Mouse (Mus musculus): ENCODE results near the gene Dapk1. TPM values are rescaled to one million over a fixed set of nuclear protein-coding genes. Genes with fewer than 3 reads are reported as not detected.

Dapk1 gene
- polyA plus RNA-seq, 1 experiment = 0.52 TPM

DNA sequence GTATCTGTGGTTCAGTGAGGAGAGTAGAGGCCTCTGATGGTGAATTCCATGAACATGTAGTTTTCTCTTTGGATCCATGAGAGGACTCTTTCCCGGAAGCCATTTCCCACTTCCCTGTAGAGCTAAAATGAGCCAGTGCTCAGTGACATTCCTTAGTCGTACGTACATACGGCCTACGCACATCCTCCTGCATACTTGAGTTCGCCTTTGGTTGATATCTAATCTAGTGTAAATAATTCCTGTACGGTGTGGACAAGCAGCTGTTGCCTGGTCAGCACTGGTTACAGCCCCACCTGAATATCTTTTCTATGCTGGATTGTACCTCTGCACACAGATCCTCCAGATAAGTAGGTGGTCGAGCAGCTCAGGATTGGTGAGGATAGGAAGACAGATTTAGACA lies 70.5 kb downstream of the Dapk1 start:
- Histone ChIP-seq H3K79me2 (ENCODE audit: control insufficient read depth, insufficient read depth) (no peaks in the 10 kb centered on the region), H3K4me2 (ENCODE audit: low read depth) (no peak overlapping the region), H3K27me3 (ENCODE audit: control insufficient read depth, insufficient read depth, insufficient read length) (no peaks in the 10 kb centered on the region), H3ac (ENCODE audit: control insufficient read depth, insufficient read length) (no peak overlapping the region), H3K4me3 (no peak overlapping the region), H3K36me3 (ENCODE audit: control insufficient read depth, insufficient read depth) (no peaks in the 10 kb centered on the region)
- TF ChIP-seq POLR2A (IDR thresholded peaks at IDR 0.05; ENCODE audit: insufficient read length, low read depth) (no peak), E2F4 (IDR thresholded peaks at IDR 0.05; ENCODE audit: insufficient read depth) (no peak), SRF (IDR thresholded peaks at IDR 0.05; ENCODE audit: control insufficient read depth, insufficient read length, low read depth) (no peak), MYOD1 (IDR thresholded peaks at IDR 0.05; ENCODE audit: control insufficient read depth in 1 of 3, insufficient read length in 2 of 3, low read depth in 2 of 3) (no peak)

GRCm38 (mm10) chr13:60672882-60673675 lies 71.3 kb downstream of the Dapk1 start:
- Histone ChIP-seq H3K4me2 (ENCODE audit: low read depth) (no peak overlapping the region), H3K27me3 (ENCODE audit: control insufficient read depth, insufficient read depth, insufficient read length) (no peaks in the 10 kb centered on the region), H3ac (ENCODE audit: control insufficient read depth, insufficient read length) (no peak overlapping the region), H3K4me3 (no peak overlapping the region), H3K79me2 (ENCODE audit: control insufficient read depth, insufficient read depth) (no peaks in the 10 kb centered on the region), H3K36me3 (ENCODE audit: control insufficient read depth, insufficient read depth) (no peaks in the 10 kb centered on the region)
- TF ChIP-seq TCF12 (IDR thresholded peaks at IDR 0.05; ENCODE audit: insufficient read depth, poor library complexity, severe bottlenecking) (no peak), CEBPB (IDR thresholded peaks at IDR 0.05; ENCODE audit: insufficient read depth, poor library complexity, severe bottlenecking) (no peak), POLR2AphosphoS2 (IDR thresholded peaks at IDR 0.05; ENCODE audit: insufficient read length, low read depth) (no peak), POLR2A (IDR thresholded peaks at IDR 0.05; ENCODE audit: insufficient read length, low read depth) (no peak), MAX (IDR thresholded peaks at IDR 0.05; ENCODE audit: low read depth) (no peak), E2F4 (IDR thresholded peaks at IDR 0.05; ENCODE audit: insufficient read depth) (no peak), MYOG (IDR thresholded peaks at IDR 0.05; ENCODE audit: control insufficient read depth in 1 of 3, insufficient read depth in 1 of 3, insufficient read length in 2 of 3, low read depth in 2 of 3) (no peak), MYOD1 (IDR thresholded peaks at IDR 0.05; ENCODE audit: control insufficient read depth in 1 of 3, insufficient read length in 2 of 3, low read depth in 2 of 3) (no peak), REST (IDR thresholded peaks at IDR 0.05; ENCODE audit: insufficient read depth, insufficient read length) (no peak), USF1 (IDR thresholded peaks at IDR 0.05; ENCODE audit: low read depth) (no peak), SRF (IDR thresholded peaks at IDR 0.05; ENCODE audit: control insufficient read depth, insufficient read length, low read depth) (no peak), TCF3 (IDR thresholded peaks at IDR 0.05; ENCODE audit: insufficient read length, low read depth) (no peak)

GRCm38 (mm10) chr13:60674301-60674700 lies 72.6 kb downstream of the Dapk1 start:
- no peak overlapping the region for H3ac ChIP-seq (ENCODE audit: control insufficient read depth, insufficient read length)
- no peaks in the 10 kb centered on the region for H3K79me2 ChIP-seq (ENCODE audit: control insufficient read depth, insufficient read depth)
- no peaks in the 10 kb centered on the region for H3K36me3 ChIP-seq (ENCODE audit: control insufficient read depth, insufficient read depth)
- TF ChIP-seq CEBPB (IDR thresholded peaks at IDR 0.05; ENCODE audit: insufficient read depth, poor library complexity, severe bottlenecking) (no peak), E2F4 (IDR thresholded peaks at IDR 0.05; ENCODE audit: insufficient read depth) (no peak), MYOG (IDR thresholded peaks at IDR 0.05; ENCODE audit: control insufficient read depth in 1 of 3, insufficient read depth in 1 of 3, insufficient read length in 2 of 3, low read depth in 2 of 3) (no peak), SRF (IDR thresholded peaks at IDR 0.05; ENCODE audit: control insufficient read depth, insufficient read length, low read depth) (no peak), USF1 (IDR thresholded peaks at IDR 0.05; ENCODE audit: low read depth) (no peak), TCF12 (IDR thresholded peaks at IDR 0.05; ENCODE audit: insufficient read depth, poor library complexity, severe bottlenecking) (no peak), POLR2A (IDR thresholded peaks at IDR 0.05; ENCODE audit: insufficient read length, low read depth) (no peak), TCF3 (IDR thresholded peaks at IDR 0.05; ENCODE audit: insufficient read length, low read depth) (no peak), MAX (IDR thresholded peaks at IDR 0.05; ENCODE audit: low read depth) (no peak), REST (IDR thresholded peaks at IDR 0.05; ENCODE audit: insufficient read depth, insufficient read length) (no peak), POLR2AphosphoS2 (IDR thresholded peaks at IDR 0.05; ENCODE audit: insufficient read length, low read depth) (no peak), MYOD1 (IDR thresholded peaks at IDR 0.05; ENCODE audit: control insufficient read depth in 1 of 3, insufficient read length in 2 of 3, low read depth in 2 of 3) (no peak)
- H3K4me3 ChIP-seq = no peak overlapping the region
- H3K27me3 ChIP-seq (ENCODE audit: control insufficient read depth, insufficient read depth, insufficient read length) = no peaks in the 10 kb centered on the region
- no peak overlapping the region for H3K4me2 ChIP-seq (ENCODE audit: low read depth)

- H3K79me2 ChIP-seq (ENCODE audit: control insufficient read depth, insufficient read depth) = no peaks in the 10 kb centered on the region
- H3K36me3 ChIP-seq (ENCODE audit: control insufficient read depth, insufficient read depth) = no peaks in the 10 kb centered on the region
- no peak overlapping the region for H3ac ChIP-seq (ENCODE audit: control insufficient read depth, insufficient read length)
- no peak overlapping the region for H3K4me3 ChIP-seq
- no peak overlapping the region for H3K4me2 ChIP-seq (ENCODE audit: low read depth)
- H3K27me3 ChIP-seq (ENCODE audit: control insufficient read depth, insufficient read depth, insufficient read length) = no peaks in the 10 kb centered on the region
- no peak for TF ChIP-seq REST (IDR thresholded peaks at IDR 0.05; ENCODE audit: insufficient read depth, insufficient read length)
- no peak for TF ChIP-seq MYOD1 (IDR thresholded peaks at IDR 0.05; ENCODE audit: control insufficient read depth in 1 of 3, insufficient read length in 2 of 3, low read depth in 2 of 3)
- TF ChIP-seq TCF12 (IDR thresholded peaks at IDR 0.05; ENCODE audit: insufficient read depth, poor library complexity, severe bottlenecking) = no peak
- no peak for TF ChIP-seq POLR2A (IDR thresholded peaks at IDR 0.05; ENCODE audit: insufficient read length, low read depth)
These were observed 73.2 kb downstream of the Dapk1 start for GRCm38 (mm10) chr13:60674911-60675310.

DNA sequence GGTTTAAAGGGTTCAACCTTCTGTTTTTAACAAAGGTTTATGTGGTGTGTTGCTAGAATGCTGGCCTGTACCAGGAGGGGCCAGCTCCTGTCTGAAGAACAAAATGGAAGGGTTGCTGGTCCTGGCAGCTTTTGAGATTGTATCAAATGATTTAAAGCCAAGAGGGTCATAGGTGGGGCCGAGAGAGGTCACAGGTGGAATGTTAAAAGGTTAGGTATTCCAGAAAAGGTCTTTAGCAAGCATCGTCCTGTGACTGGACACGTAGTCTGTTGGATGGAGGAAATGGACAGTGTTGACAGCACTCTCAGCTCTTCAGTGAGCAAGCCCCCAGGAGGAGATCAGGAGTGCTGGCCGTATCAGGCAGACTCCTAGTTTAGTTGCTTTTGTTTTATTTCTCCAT lies 73.7 kb downstream of the Dapk1 start:
- TF ChIP-seq MAX (IDR thresholded peaks at IDR 0.05; ENCODE audit: low read depth) (no peak), MYOD1 (IDR thresholded peaks at IDR 0.05; ENCODE audit: control insufficient read depth in 1 of 3, insufficient read length in 2 of 3, low read depth in 2 of 3) (no peak), USF1 (IDR thresholded peaks at IDR 0.05; ENCODE audit: low read depth) (no peak), POLR2AphosphoS2 (IDR thresholded peaks at IDR 0.05; ENCODE audit: insufficient read length, low read depth) (no peak), TCF12 (IDR thresholded peaks at IDR 0.05; ENCODE audit: insufficient read depth, poor library complexity, severe bottlenecking) (no peak), TCF3 (IDR thresholded peaks at IDR 0.05; ENCODE audit: insufficient read length, low read depth) (no peak), SRF (IDR thresholded peaks at IDR 0.05; ENCODE audit: control insufficient read depth, insufficient read length, low read depth) (no peak), CEBPB (IDR thresholded peaks at IDR 0.05; ENCODE audit: insufficient read depth, poor library complexity, severe bottlenecking) (no peak), MYOG (IDR thresholded peaks at IDR 0.05; ENCODE audit: control insufficient read depth in 1 of 3, insufficient read depth in 1 of 3, insufficient read length in 2 of 3, low read depth in 2 of 3) (no peak), E2F4 (IDR thresholded peaks at IDR 0.05; ENCODE audit: insufficient read depth) (no peak), POLR2A (IDR thresholded peaks at IDR 0.05; ENCODE audit: insufficient read length, low read depth) (no peak), REST (IDR thresholded peaks at IDR 0.05; ENCODE audit: insufficient read depth, insufficient read length) (no peak)
- Histone ChIP-seq H3K36me3 (ENCODE audit: control insufficient read depth, insufficient read depth) (no peaks in the 10 kb centered on the region), H3K27me3 (ENCODE audit: control insufficient read depth, insufficient read depth, insufficient read length) (no peaks in the 10 kb centered on the region), H3K79me2 (ENCODE audit: control insufficient read depth, insufficient read depth) (no peaks in the 10 kb centered on the region), H3K4me3 (no peak overlapping the region), H3ac (ENCODE audit: control insufficient read depth, insufficient read length) (no peak overlapping the region), H3K4me2 (ENCODE audit: low read depth) (no peak overlapping the region)
